Mouse (Mus musculus) heart, embryonic 14.5 days (tissue): Measurements from ENCODE around the gene Sel1l3. TPM values are rescaled to one million over a fixed set of nuclear protein-coding genes. Genes with fewer than 3 reads are reported as not detected.

Source experiments
- ATAC-seq: fragments of 200-750 bp; cut with Nextera tagmentation; 2 replicates; pipeline ENCODE4 v1.8.0; 2017; ENCODE audit warnings: low read depth, moderate TSS enrichment; ENCODE audit not compliant: insufficient number of reproducible peaks, insufficient read depth, low FRiP score
- H3K27ac ChIP-seq, 2 experiments: fragments of 200-500 bp in 1 of 2; fragments of 300-500 bp in 1 of 2; sonication (generic) in 1 of 2; replicated peaks in 1 of 2; 2 replicates each; pipeline ENCODE4 v1.5.1; 2012 to 2014; ENCODE audit warnings: low read depth in 2 of 2, low read length in 2 of 2, control low read depth in 1 of 2, mild to moderate bottlenecking in 1 of 2, mixed read lengths in 1 of 2; ENCODE audit not compliant: control insufficient read depth in 1 of 2, insufficient read depth in 1 of 2
- H3K27me3 ChIP-seq: fragments of 300-500 bp; sonication (generic); 2 replicates; pipeline ENCODE4 v1.6.1; 2014; ENCODE audit warnings: mild to moderate bottlenecking, low read length, control low read depth; ENCODE audit not compliant: control insufficient read depth, insufficient read depth
- H3K36me3 ChIP-seq: fragments of 300-500 bp; sonication (generic); 2 replicates; pipeline ENCODE4 v1.6.1; 2014; ENCODE audit warnings: mild to moderate bottlenecking, control low read depth, low read length, mixed read lengths; ENCODE audit not compliant: control insufficient read depth, insufficient read depth
- H3K4me1 ChIP-seq, 2 experiments: fragments of 200-500 bp in 1 of 2; fragments of 300-500 bp in 1 of 2; sonication (generic) in 1 of 2; 2 replicates each; pipeline ENCODE4 v1.6.1; 2012 to 2014; ENCODE audit warnings: low read length in 2 of 2, control low read depth in 1 of 2, mixed read lengths in 1 of 2; ENCODE audit not compliant: control insufficient read depth in 2 of 2, insufficient read depth in 2 of 2
- H3K4me2 ChIP-seq: fragments of 300-500 bp; sonication (generic); 2 replicates; pipeline ENCODE4 v1.6.1; 2014; ENCODE audit warnings: mild to moderate bottlenecking, low read length
- H3K4me3 ChIP-seq, 2 experiments: fragments of 200-500 bp in 1 of 2; fragments of 300-500 bp in 1 of 2; sonication (generic) in 1 of 2; 2 replicates each; pipeline ENCODE4 v1.5.1; 2012 to 2014; ENCODE audit warnings: low read length in 2 of 2, mild to moderate bottlenecking in 2 of 2, control low read depth in 1 of 2, low read depth in 1 of 2, moderate library complexity in 1 of 2; ENCODE audit not compliant: control insufficient read depth in 1 of 2, insufficient read depth in 1 of 2
- H3K9ac ChIP-seq: fragments of 300-500 bp; sonication (generic); 2 replicates; pipeline ENCODE4 v1.6.1; 2014; ENCODE audit warnings: mild to moderate bottlenecking, low read length
- H3K9me3 ChIP-seq: fragments of 300-500 bp; sonication (generic); 2 replicates; pipeline ENCODE4 v1.6.1; 2016; ENCODE audit warnings: low read length, control low read depth; ENCODE audit not compliant: control insufficient read depth
- whole genome bisulfite sequencing: fragments of 180-500 bp; shearing (Covaris S2); extraction: QIAGEN DNeasy Blood & Tissue Kit; methylation state at CpG from one replicate; pipeline ENCODE4 v1.1.7; 2014; 5-methylcytosine and 5-hydroxymethylcytosine counted together
- polyA plus RNA-seq: library from polyadenylated mRNA; unstranded; fragments of >200 nt; fragmentation: Nextera tagmentation; extraction: Ambion mirVana; gene quantifications from 2 replicates; pipeline ENCODE4 v1.2.1, GENCODE M21; 2014

Sel1l3 gene
- polyA plus RNA-seq, 1 experiment from 2014 or later: 1.7 TPM

- H3K9me3 ChIP-seq: 0 out of 2 replicates have a peak, but pooled peaks cover 2% of the 10 kb centered on the region
- no peaks in the 10 kb centered on the region for H3K27me3 ChIP-seq
- H3K4me1 ChIP-seq: peaks cover 17 to 20% of the 10 kb centered on the region in 2 experiments
- H3K36me3 ChIP-seq: no peaks in the 10 kb centered on the region
- no peak for ATAC-seq
- H3K4me3 ChIP-seq: no peak overlapping the region
- peak overlapping the region; percentile 36 for H3K9ac ChIP-seq
- H3K27ac ChIP-seq: peak overlapping the region; percentile 50 to 58; a peak in 2 of 4 replicates
- peak overlapping the region; percentile 31 for H3K4me2 ChIP-seq
- WGBS: 21% methylated on average over 11 of the region's 11 CpGs
These were observed 74.2 kb downstream of the Sel1l3 start for GRCm38 (mm10) chr5:53139566-53139965.

DNA sequence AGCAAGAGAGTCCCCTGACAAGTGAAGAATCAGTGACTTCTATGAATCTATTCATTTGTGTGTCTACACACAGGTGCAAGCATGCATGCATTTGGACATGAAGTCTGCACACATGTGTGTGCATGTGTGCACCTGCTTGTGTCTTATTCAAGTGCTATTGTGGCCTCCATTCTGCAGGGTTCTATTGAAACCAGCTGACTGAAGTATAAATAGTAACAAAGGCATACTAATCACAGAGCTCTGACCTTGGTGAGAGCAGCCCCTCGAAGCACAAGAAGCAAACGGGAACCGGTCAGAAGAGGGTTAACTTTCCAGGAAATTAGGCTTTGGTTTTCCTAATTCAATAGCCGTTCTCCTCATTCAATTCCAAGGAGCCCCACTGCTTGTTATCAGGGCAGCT is 74.6 kb downstream of the Sel1l3 start:
- no peak overlapping the region for H3K4me3 ChIP-seq
- H3K36me3 ChIP-seq: no peaks in the 10 kb centered on the region
- peaks cover 17 to 20% of the 10 kb centered on the region in 2 experiments for H3K4me1 ChIP-seq
- H3K27me3 ChIP-seq: no peaks in the 10 kb centered on the region
- 8% methylated on average over 4 of the region's 4 CpGs for WGBS
- H3K9ac ChIP-seq: peak overlapping the region; percentile 36
- no peak for ATAC-seq
- H3K9me3 ChIP-seq: no peaks in the 10 kb centered on the region
- peak overlapping the region; percentile 58 for H3K27ac ChIP-seq
- H3K4me2 ChIP-seq: peak overlapping the region; percentile 31

DNA sequence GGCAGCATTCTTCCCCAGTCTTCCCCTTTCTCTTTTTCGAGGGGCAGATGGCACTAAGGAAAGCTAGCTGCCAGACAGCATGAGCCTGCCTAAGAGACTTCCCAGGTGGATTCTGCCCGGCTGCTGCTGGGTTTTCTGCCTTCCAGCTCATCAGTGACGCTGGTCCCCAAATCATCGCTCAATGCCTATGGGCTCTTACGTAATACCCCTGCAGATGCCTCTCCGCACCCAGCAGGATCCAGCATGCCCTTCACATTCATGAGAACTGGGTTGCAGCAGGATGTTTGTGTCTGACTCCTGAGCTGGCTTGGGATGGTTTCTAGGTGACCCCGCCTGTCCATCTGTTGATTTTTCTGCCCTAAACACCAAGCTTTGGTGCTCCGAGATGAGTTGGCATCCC is 75.7 kb downstream of the Sel1l3 start:
- WGBS: 88% methylated on average over 8 of the region's 8 CpGs
- no peak for ATAC-seq
- Histone ChIP-seq H3K9ac (no peak overlapping the region), H3K4me3 (no peak overlapping the region), H3K4me2 (no peak overlapping the region), H3K4me1 (peaks cover 17 to 20% of the 10 kb centered on the region in 2 experiments), H3K9me3 (no peaks in the 10 kb centered on the region), H3K27ac (no peak overlapping the region), H3K36me3 (no peaks in the 10 kb centered on the region), H3K27me3 (no peaks in the 10 kb centered on the region)

GRCm38 (mm10) chr5:53135984-53136383 is 77.7 kb downstream of the Sel1l3 start:
- Histone ChIP-seq H3K9me3 (no peaks in the 10 kb centered on the region), H3K4me2 (no peak overlapping the region), H3K4me1 (peaks cover 17 to 20% of the 10 kb centered on the region in 2 experiments), H3K9ac (no peak overlapping the region), H3K4me3 (no peak overlapping the region), H3K27me3 (no peaks in the 10 kb centered on the region), H3K36me3 (no peaks in the 10 kb centered on the region), H3K27ac (no peak overlapping the region)
- WGBS: 79% methylated on average over 8 of the region's 8 CpGs
- no peak for ATAC-seq

DNA sequence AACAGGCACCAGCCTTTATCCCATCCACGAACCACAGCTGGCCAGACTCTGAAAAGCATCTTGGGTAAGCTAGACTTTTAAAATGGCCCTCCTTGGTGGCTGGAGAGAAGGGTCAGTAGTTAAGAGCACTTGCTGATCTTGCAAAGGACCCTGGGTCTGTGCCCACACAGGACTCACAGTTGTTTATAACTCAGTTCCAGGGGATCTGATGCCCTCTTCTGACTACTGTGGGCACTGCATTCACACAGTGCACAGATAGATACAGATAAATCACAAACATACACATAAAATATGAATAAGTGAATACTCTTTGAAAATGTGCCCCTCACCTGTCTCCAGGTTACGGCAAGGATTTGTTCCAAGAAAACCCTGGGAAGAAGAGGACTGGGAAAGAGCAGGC is 79.7 kb downstream of the Sel1l3 start:
- no peak for ATAC-seq
- Histone ChIP-seq H3K4me3 (no peak overlapping the region), H3K36me3 (no peaks in the 10 kb centered on the region), H3K9me3 (no peaks in the 10 kb centered on the region), H3K27me3 (no peaks in the 10 kb centered on the region), H3K4me2 (no peak overlapping the region), H3K4me1 (peaks cover 8 to 9% of the 10 kb centered on the region in 2 experiments), H3K9ac (no peak overlapping the region), H3K27ac (no peak overlapping the region)
- 96% methylated on average over 2 of the region's 2 CpGs for WGBS

- no peak for ATAC-seq
- WGBS: 62% methylated on average over 4 of the region's 4 CpGs
- no peak overlapping the region for H3K9ac ChIP-seq
These were observed 89.0 kb downstream of the Sel1l3 start for GRCm38 (mm10) chr5:53124701-53125100.

GRCm38 (mm10) chr5:53123525-53124286 is 90.0 kb downstream of the Sel1l3 start:
- peak overlapping the region; percentile 26; the same call in 1 of the 2 replicates for H3K4me2 ChIP-seq
- no peaks in the 10 kb centered on the region for H3K9me3 ChIP-seq
- no peak overlapping the region for H3K27ac ChIP-seq
- no peak overlapping the region for H3K4me3 ChIP-seq
- 41% methylated on average over 10 of the region's 10 CpGs for WGBS
- no peak for ATAC-seq
- no peak overlapping the region for H3K9ac ChIP-seq
- H3K36me3 ChIP-seq: no peaks in the 10 kb centered on the region
- no peaks in the 10 kb centered on the region for H3K27me3 ChIP-seq
- H3K4me1 ChIP-seq: 0 out of 4 replicates have a peak, but pooled peaks cover 0 to 4% of the 10 kb centered on the region in 2 experiments

More at GRCm38 (mm10) chr5:53124701-53125100, 89.0 kb downstream of the Sel1l3 start:
- Histone ChIP-seq H3K9me3 (no peaks in the 10 kb centered on the region), H3K27ac (no peak overlapping the region), H3K36me3 (no peaks in the 10 kb centered on the region), H3K27me3 (no peaks in the 10 kb centered on the region), H3K4me3 (no peak overlapping the region), H3K4me1 (0 out of 4 replicates have a peak, but pooled peaks cover 0 to 4% of the 10 kb centered on the region in 2 experiments), H3K4me2 (no peak overlapping the region)
